ENCODE assay signal across 7 mouse cellular contexts in genomic region chr11:31370436-31371230, GRCm38 (mm10). TPM values are rescaled to one million over a fixed set of nuclear protein-coding genes. Genes with fewer than 3 reads are reported as not detected.
A peak's percentile ranks its signal among the peaks of the same experiment; 100 is the strongest.
DNase-seq lines count a peak whose midpoint lies in the region; ATAC-seq and TF ChIP-seq lines count a peak whose summit lies in the region.

No protein-coding gene starts in this region.

- no peak for DNase-seq in ES-E14 (ENCODE audit: low read depth, low spot score)
- no peak for DNase-seq in hindbrain, embryonic 14.5 days (ENCODE audit: low spot score)
- no peak for DNase-seq in liver, postnatal 0 days
- DNase-seq in right cerebral cortex, postnatal 4 days = no peak
- DNase-seq in spleen, postnatal 4 days (ENCODE audit: low spot score in 2 of 2) = no peak
- no peak for DNase-seq in urinary bladder, postnatal 14 days (ENCODE audit: low spot score)

- ATAC-seq in hindbrain, embryonic 14.5 days (ENCODE audit: low FRiP score) = 0 out of 2 replicates have a peak, but pooled peaks have one; percentile 13
- ATAC-seq in liver, postnatal 0 days = no peak

- no peak for TF ChIP-seq EP300 in liver, postnatal 0 days (IDR thresholded peaks at IDR 0.05; ENCODE audit: low read depth)

- H3K36me3 ChIP-seq in E14TG2a.4 (ENCODE audit: insufficient read depth, low read length) (peaks cover 27% of the 10 kb centered on the region), ES-E14 (ENCODE audit: control insufficient read depth, insufficient read depth, low read length, poor library complexity, severe bottlenecking) (peaks cover 8% of the 10 kb centered on the region; the same call in 1 of the 2 replicates)
- H3K36me3 ChIP-seq in hindbrain, embryonic 14.5 days (replicated peaks; ENCODE audit: control insufficient read depth, insufficient read depth) = no peaks in the 10 kb centered on the region
- H3K36me3 ChIP-seq in liver, postnatal 0 days (replicated peaks; ENCODE audit: insufficient read depth, low read length) = no peaks in the 10 kb centered on the region

- peak overlapping the region; percentile 37; the same call in 1 of the 2 replicates for H3K9ac ChIP-seq in ES-E14 (ENCODE audit: insufficient read depth, low read depth, low read length, poor library complexity, severe bottlenecking)
- H3K9ac ChIP-seq in hindbrain, embryonic 14.5 days = peak overlapping the region; percentile 20; the same call in 1 of the 2 replicates
- no peak overlapping the region for H3K9ac ChIP-seq in liver, postnatal 0 days (replicated peaks)

- peaks cover 54% of the 10 kb centered on the region for H3K4me1 ChIP-seq in E14TG2a.4 (replicated peaks; ENCODE audit: low read depth, low read length)
- peaks cover 0 to 4% of the 10 kb centered on the region in 2 experiments; a peak in 1 of 4 replicates for H3K4me1 ChIP-seq in ES-E14 (ENCODE audit: control insufficient read depth in 2 of 2, insufficient read depth in 2 of 2, low read length in 2 of 2, poor library complexity in 1 of 2)
- H3K4me1 ChIP-seq in hindbrain, embryonic 14.5 days (replicated peaks; ENCODE audit: control insufficient read depth, insufficient read depth, low read length) = peaks cover 24% of the 10 kb centered on the region
- peaks cover 13% of the 10 kb centered on the region for H3K4me1 ChIP-seq in liver, postnatal 0 days (ENCODE audit: insufficient read depth)

- H3K4me3 ChIP-seq in E14TG2a.4 (replicated peaks; ENCODE audit: low read length) = peak overlapping the region; percentile 85
- H3K4me3 ChIP-seq in ES-E14 (ENCODE audit: insufficient read depth in 1 of 2, low read depth in 1 of 2, low read length in 2 of 2, poor library complexity in 1 of 2, severe bottlenecking in 1 of 2) = peak overlapping the region; percentile 72 to 73
- peak overlapping the region; percentile 72 for H3K4me3 ChIP-seq in hindbrain, embryonic 14.5 days (replicated peaks; ENCODE audit: low read length)
- peak overlapping the region; percentile 44 for H3K4me3 ChIP-seq in liver, postnatal 0 days (ENCODE audit: low read depth, low read length)

- 2% methylated on average over 23 of the region's 24 CpGs for WGBS in hindbrain, embryonic 14.5 days
- 6% methylated on average over 18 of the region's 24 CpGs for WGBS in liver, postnatal 0 days (ENCODE audit: insufficient replicate concordance)

- peak overlapping the region; percentile 100 for H3K4me2 ChIP-seq in hindbrain, embryonic 14.5 days (replicated peaks)
- peak overlapping the region; percentile 74 for H3K4me2 ChIP-seq in liver, postnatal 0 days (ENCODE audit: low read depth, low read length)

- TF ChIP-seq CTCF in E14TG2a.4 (conservative IDR thresholded peaks at IDR 0.05; ENCODE audit: low read length) = no peak
- no peak for TF ChIP-seq CTCF in liver, postnatal 0 days (IDR thresholded peaks at IDR 0.05; ENCODE audit: low read depth)

- H3K27ac ChIP-seq in ES-E14 (ENCODE audit: insufficient read depth, low read depth, low read length, poor library complexity, severe bottlenecking) = no peak overlapping the region
- no peak overlapping the region for H3K27ac ChIP-seq in hindbrain, embryonic 14.5 days
- no peak overlapping the region for H3K27ac ChIP-seq in liver, postnatal 0 days (ENCODE audit: low read depth)

- peaks cover 71% of the 10 kb centered on the region for H3K27me3 ChIP-seq in E14TG2a.4 (ENCODE audit: insufficient read depth, low read length)
- peaks cover 43% of the 10 kb centered on the region for H3K27me3 ChIP-seq in hindbrain, embryonic 14.5 days (ENCODE audit: control insufficient read depth, insufficient read depth, low read length)
- peaks cover 46% of the 10 kb centered on the region for H3K27me3 ChIP-seq in liver, postnatal 0 days (ENCODE audit: insufficient read depth, low read length)

- in situ Hi-C loops in ES-E14 (cut with MboI; ENCODE audit: low sequenced_read_pairs in 2 of 2, unreplicated experiment in 2 of 2) = loop anchor here in 1 of 2 experiments (25.0 kb wide), 1 partner anchor 708 kb away; no protein-coding TSS in a partner anchor

- H3K9me3 ChIP-seq in E14TG2a.4 (ENCODE audit: low read length) (no peaks in the 10 kb centered on the region), ES-E14 (ENCODE audit: control insufficient read depth, insufficient read depth, low read depth, low read length) (no peaks in the 10 kb centered on the region)
- no peaks in the 10 kb centered on the region for H3K9me3 ChIP-seq in hindbrain, embryonic 14.5 days (ENCODE audit: control insufficient read depth, low read length)
- H3K9me3 ChIP-seq in liver, postnatal 0 days (ENCODE audit: low read length) = no peaks in the 10 kb centered on the region

TF ChIP-seq in ES-E14, 5 proteins besides CTCF, POLR2A, EP300 and RAD21:
- TF ChIP-seq MAFK (IDR thresholded peaks at IDR 0.05; ENCODE audit: insufficient read depth, low read depth, low read length) (no peak), ZNF384 (IDR thresholded peaks at IDR 0.05; ENCODE audit: low read depth, low read length) (no peak), ZC3H11A (IDR thresholded peaks at IDR 0.05; ENCODE audit: borderline replicate concordance, low read depth, low read length) (no peak), HCFC1 (IDR thresholded peaks at IDR 0.05; ENCODE audit: borderline replicate concordance, insufficient read depth, low read length) (no peak), CHD2 (IDR thresholded peaks at IDR 0.05; ENCODE audit: low read depth, low read length) (no peak)

RNA-seq across cellular contexts. Expression of gene Stc2, which starts 0.8 kb away (rescaled TPM):
- total RNA-seq in ES-E14 (2012; rRNA removed) = 13.6 and 41.1 TPM in 2 replicates
- polyA plus RNA-seq in hindbrain, embryonic 14.5 days (2014; fragmentation: Nextera tagmentation; extraction: Ambion mirVana) = 0.57 and 0.59 TPM in 2 replicates
- 0.19 and 0.43 TPM in 2 replicates for polyA plus RNA-seq in liver, postnatal 0 days (2015; fragmentation: Nextera tagmentation; extraction: Ambion mirVana)
